Mouse (Mus musculus): Measurements from ENCODE around the gene 7530416G11Rik. TPM values are rescaled to one million over a fixed set of nuclear protein-coding genes. Genes with fewer than 3 reads are reported as not detected.

7530416G11Rik gene
- polyA plus RNA-seq, 1 experiment from 2014 or later, result not detected

DNA sequence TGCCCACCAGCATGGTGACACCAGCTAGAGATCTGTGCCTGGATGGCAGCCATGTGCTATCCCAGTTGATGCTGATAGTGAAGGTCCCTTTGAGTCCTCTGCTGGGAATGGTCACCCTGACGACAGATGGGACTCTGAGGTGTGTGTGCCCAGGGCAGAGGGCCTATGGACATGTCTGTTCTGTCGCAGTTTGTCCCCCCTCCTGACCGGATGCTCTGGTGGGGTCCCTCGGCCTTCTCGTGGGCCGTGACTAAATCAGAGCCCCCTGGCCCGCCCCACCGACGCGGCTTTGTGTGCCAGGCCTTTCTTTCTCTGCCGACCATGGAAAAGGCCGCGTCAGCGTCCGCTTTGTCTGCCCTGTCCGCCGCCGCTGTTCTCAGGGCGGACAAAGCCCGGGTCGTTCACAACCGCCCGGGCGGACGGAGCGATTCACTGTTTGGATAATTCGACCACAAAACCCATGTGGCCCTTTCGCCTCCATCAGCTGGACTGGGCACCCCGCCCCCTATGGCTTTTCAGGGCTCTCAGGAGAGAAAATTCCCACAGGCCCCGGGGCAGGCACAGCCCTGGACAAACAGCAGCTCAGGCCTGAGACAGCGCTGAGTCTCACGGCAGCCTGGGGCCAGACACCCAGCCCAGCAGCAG is 4.5 kb upstream of the 7530416G11Rik start:
- Histone ChIP-seq H3K27ac (no peak overlapping the region), H3K9me3 (no peaks in the 10 kb centered on the region), H3K9ac (no peak overlapping the region), H3K4me1 (peaks cover 6% of the 10 kb centered on the region; the same call in 1 of the 2 replicates), H3K27me3 (no peaks in the 10 kb centered on the region), H3K4me3 (no peak overlapping the region), H3K36me3 (no peaks in the 10 kb centered on the region), H3K4me2 (replicated peaks) (no peak overlapping the region)
- ATAC-seq (ENCODE audit: low FRiP score, low read depth), result no peak
- WGBS, result 80% methylated on average over 32 of the region's 32 CpGs

GRCm38 (mm10) chr15:85506680-85507079 is 3.7 kb upstream of the 7530416G11Rik start:
- Histone ChIP-seq H3K4me3 (no peak overlapping the region), H3K9ac (no peak overlapping the region), H3K4me1 (peaks cover 6% of the 10 kb centered on the region; the same call in 1 of the 2 replicates), H3K9me3 (no peaks in the 10 kb centered on the region), H3K27me3 (no peaks in the 10 kb centered on the region), H3K4me2 (replicated peaks) (no peak overlapping the region), H3K27ac (no peak overlapping the region), H3K36me3 (no peaks in the 10 kb centered on the region)
- 50% methylated on average over 1 of the region's 1 CpGs for WGBS
- ATAC-seq (ENCODE audit: low FRiP score, low read depth), result no peak

DNA sequence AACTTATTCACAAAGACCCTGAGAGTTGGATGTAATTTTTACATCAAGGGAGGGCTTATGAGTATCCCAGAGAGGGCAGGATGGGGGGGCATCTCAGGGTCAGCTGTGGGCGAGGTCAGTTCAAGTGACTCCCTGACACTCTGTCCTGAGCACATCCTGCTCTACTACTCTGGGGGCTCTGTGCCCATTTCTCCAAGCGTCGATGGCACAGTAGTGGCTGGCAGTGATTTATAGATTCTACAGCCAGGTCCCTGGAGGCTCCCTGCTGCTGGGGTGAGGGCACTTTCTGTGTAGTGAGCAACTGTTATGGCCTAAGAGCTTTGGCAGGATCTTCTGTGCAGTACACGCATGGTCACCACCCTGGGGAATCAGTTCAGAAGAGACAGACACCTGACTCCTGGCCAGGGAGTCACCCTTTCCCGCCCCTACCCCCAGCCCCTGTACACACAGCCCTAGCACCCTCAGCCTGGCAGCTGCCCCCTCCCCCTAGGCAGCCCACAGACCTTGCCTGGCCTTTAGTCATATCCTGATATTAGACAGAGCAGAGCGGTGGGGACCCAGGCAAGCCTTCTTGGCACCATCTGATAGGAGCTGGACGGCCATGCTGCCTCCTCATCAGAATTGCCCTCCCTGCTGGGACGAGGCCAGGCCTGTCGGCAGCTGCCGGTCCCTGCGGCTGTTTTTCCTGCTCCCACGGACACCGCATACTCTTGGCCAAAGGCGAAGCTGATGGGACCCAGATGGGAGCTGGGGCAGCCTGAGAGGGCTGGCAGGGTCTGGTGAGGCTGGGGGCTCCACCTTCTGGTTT is 2.3 kb upstream of the 7530416G11Rik start:
- ATAC-seq (ENCODE audit: low FRiP score, low read depth), result no peak
- H3K4me2 ChIP-seq (replicated peaks), result no peak overlapping the region
- peak overlapping the region; percentile 2; the same call in 1 of the 2 replicates for H3K9ac ChIP-seq
- H3K27me3 ChIP-seq, result no peaks in the 10 kb centered on the region
- no peaks in the 10 kb centered on the region for H3K9me3 ChIP-seq
- 42% methylated on average over 14 of the region's 14 CpGs for WGBS
- H3K36me3 ChIP-seq, result no peaks in the 10 kb centered on the region
- H3K4me1 ChIP-seq, result peaks cover 6% of the 10 kb centered on the region; the same call in 1 of the 2 replicates
- no peak overlapping the region; the same call in 1 of the 2 replicates for H3K27ac ChIP-seq
- H3K4me3 ChIP-seq, result no peak overlapping the region

DNA sequence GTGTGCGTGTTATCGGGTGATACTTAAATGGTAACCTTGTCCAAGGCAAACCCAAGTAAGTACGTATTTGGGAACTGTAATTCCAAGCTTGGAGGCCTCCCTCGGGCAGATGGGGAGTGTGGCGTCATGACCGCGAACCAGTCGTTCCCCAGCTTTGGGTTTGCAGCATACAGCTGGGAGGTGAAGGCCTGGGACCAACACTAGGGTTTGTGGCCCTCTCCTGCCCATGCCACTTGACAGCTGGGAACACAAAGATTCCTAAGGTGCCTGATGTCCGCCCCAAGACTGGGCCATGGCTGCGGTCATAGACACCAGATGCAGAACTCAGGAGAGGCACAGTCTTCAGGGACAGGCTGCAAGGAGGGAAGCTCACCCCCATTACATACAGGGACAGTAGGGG is 2.8 kb downstream of the 7530416G11Rik start:
- no peaks in the 10 kb centered on the region for H3K36me3 ChIP-seq
- no peak overlapping the region for H3K27ac ChIP-seq
- peaks cover under 1% of the 10 kb centered on the region; the same call in 1 of the 2 replicates for H3K4me1 ChIP-seq
- no peak overlapping the region for H3K4me2 ChIP-seq (replicated peaks)
- 80% methylated on average over 10 of the region's 10 CpGs for WGBS
- H3K9ac ChIP-seq, result no peak overlapping the region
- no peaks in the 10 kb centered on the region for H3K9me3 ChIP-seq
- H3K4me3 ChIP-seq, result no peak overlapping the region
- no peak for ATAC-seq (ENCODE audit: low FRiP score, low read depth)
- H3K27me3 ChIP-seq, result peaks cover 24% of the 10 kb centered on the region

DNA sequence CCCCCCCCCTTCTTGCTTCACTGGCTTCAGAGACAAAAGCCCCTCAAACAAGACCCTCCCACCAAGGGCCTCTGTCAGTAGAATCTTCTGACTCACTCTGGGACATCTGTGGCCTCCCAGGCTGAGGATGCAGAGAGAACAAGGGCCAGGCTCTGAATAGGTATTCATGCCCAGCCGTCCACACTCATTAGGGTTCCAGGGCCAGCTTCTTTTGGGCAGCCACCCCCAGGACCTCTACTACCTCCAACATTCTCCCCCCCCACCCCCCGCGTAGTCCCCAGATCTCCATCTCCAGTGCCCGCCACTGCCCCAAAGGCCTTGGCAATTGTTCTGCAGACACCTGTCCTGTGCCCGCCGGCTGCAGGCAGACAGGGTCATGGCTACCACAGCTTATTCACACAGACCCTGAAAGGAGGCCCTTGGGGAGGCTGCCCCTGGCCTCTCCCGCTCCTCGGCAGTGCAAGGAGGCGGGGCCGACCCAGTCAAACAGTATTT is 5.0 kb downstream of the 7530416G11Rik start:
- no peak for ATAC-seq (ENCODE audit: low FRiP score, low read depth)
- H3K4me1 ChIP-seq, result no peaks in the 10 kb centered on the region; the same call in 1 of the 2 replicates
- no peaks in the 10 kb centered on the region for H3K9me3 ChIP-seq
- H3K36me3 ChIP-seq, result no peaks in the 10 kb centered on the region
- H3K4me3 ChIP-seq, result no peak overlapping the region
- no peak overlapping the region for H3K4me2 ChIP-seq (replicated peaks)
- H3K9ac ChIP-seq, result no peak overlapping the region
- H3K27me3 ChIP-seq, result peaks cover 46% of the 10 kb centered on the region
- H3K27ac ChIP-seq, result no peak overlapping the region
- WGBS, result 65% methylated on average over 10 of the region's 10 CpGs

- Histone ChIP-seq H3K4me1 (no peaks in the 10 kb centered on the region; the same call in 1 of the 2 replicates), H3K27ac (no peak overlapping the region), H3K4me2 (replicated peaks) (no peak overlapping the region), H3K9me3 (no peaks in the 10 kb centered on the region), H3K36me3 (no peaks in the 10 kb centered on the region), H3K4me3 (no peak overlapping the region), H3K27me3 (peaks cover 48% of the 10 kb centered on the region), H3K9ac (no peak overlapping the region)
- 82% methylated on average over 4 of the region's 4 CpGs for WGBS
- no peak for ATAC-seq (ENCODE audit: low FRiP score, low read depth)
These were observed 5.5 kb downstream of the 7530416G11Rik start for GRCm38 (mm10) chr15:85497548-85497947.

DNA sequence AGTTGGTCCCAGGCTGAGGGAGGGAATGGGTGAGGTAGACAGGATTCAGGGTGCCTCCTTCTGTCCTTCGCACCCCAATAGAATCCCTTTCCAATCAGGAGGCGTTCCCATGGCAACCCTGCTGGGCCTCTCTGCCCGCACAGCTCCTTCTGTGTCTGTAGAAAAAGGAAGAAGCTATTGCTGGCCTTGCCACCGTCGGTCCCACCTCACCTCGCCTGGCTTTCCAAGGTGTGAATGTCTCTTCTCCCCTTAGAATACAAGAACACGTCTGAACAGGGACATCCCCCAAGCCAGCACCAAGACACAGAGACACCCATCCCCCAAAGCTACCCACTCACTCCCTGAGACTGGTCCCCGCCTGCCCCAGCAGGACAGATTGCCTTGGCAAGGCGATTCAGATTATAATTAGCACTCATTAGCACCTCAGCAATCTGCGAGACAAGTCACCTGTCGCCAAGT is 8.8 kb downstream of the 7530416G11Rik start:
- no peak overlapping the region for H3K27ac ChIP-seq
- WGBS, result 4% methylated on average over 11 of the region's 11 CpGs
- no peak overlapping the region for H3K4me2 ChIP-seq (replicated peaks)
- no peak for ATAC-seq (ENCODE audit: low FRiP score, low read depth)
- H3K9me3 ChIP-seq, result no peaks in the 10 kb centered on the region
- no peaks in the 10 kb centered on the region; the same call in 1 of the 2 replicates for H3K4me1 ChIP-seq
- no peaks in the 10 kb centered on the region for H3K36me3 ChIP-seq
- no peak overlapping the region for H3K4me3 ChIP-seq
- H3K27me3 ChIP-seq, result peaks cover 62% of the 10 kb centered on the region
- H3K9ac ChIP-seq, result no peak overlapping the region

GRCm38 (mm10) chr15:85489751-85490150 is 13.3 kb downstream of the 7530416G11Rik start:
- H3K27me3 ChIP-seq, result peaks cover 35% of the 10 kb centered on the region
- no peak overlapping the region for H3K4me3 ChIP-seq
- ATAC-seq (ENCODE audit: low FRiP score, low read depth), result no peak
- no peaks in the 10 kb centered on the region for H3K9me3 ChIP-seq
- no peaks in the 10 kb centered on the region for H3K36me3 ChIP-seq
- no peaks in the 10 kb centered on the region; the same call in 1 of the 2 replicates for H3K4me1 ChIP-seq
- no peak overlapping the region for H3K27ac ChIP-seq
- H3K9ac ChIP-seq, result no peak overlapping the region
- H3K4me2 ChIP-seq (replicated peaks), result no peak overlapping the region
- 87% methylated on average over 7 of the region's 7 CpGs for WGBS

- Histone ChIP-seq H3K4me2 (replicated peaks) (no peak overlapping the region), H3K27ac (no peak overlapping the region), H3K4me1 (no peaks in the 10 kb centered on the region), H3K9me3 (no peaks in the 10 kb centered on the region), H3K36me3 (no peaks in the 10 kb centered on the region), H3K27me3 (peaks cover 27% of the 10 kb centered on the region), H3K9ac (no peak overlapping the region), H3K4me3 (no peak overlapping the region)
- ATAC-seq (ENCODE audit: low FRiP score, low read depth), result no peak
- WGBS, result 76% methylated on average over 10 of the region's 10 CpGs
These were observed 14.1 kb downstream of the 7530416G11Rik start for GRCm38 (mm10) chr15:85488900-85489299.

DNA sequence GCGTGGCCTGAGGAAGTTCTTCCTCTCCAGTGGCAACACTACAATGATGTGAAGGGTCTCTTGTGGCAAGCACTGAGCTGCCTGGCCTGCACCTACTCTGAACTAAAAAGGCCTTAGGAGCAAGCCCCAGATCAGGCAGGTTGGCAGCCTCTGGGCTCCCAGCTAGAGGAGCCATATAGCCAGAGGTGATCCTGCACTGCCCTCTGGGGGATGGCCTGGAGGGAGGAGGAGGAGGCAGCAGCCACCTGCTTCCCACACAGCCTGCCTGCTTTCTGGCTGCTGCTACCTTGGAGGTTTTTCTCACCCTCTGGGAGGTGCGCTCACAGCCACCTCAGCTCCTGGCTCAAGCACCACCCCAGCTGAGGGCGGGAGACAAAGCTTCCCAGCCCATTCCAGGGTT is 22.4 kb downstream of the 7530416G11Rik start:
- Histone ChIP-seq H3K27ac (no peak overlapping the region), H3K36me3 (0 out of 2 replicates have a peak, but pooled peaks cover 1% of the 10 kb centered on the region), H3K27me3 (peaks cover 17% of the 10 kb centered on the region; the same call in 1 of the 2 replicates), H3K9ac (no peak overlapping the region), H3K4me2 (replicated peaks) (no peak overlapping the region), H3K9me3 (no peaks in the 10 kb centered on the region), H3K4me3 (no peak overlapping the region), H3K4me1 (0 out of 2 replicates have a peak, but pooled peaks cover 3% of the 10 kb centered on the region)
- 33% methylated on average over 3 of the region's 3 CpGs for WGBS
- no peak for ATAC-seq (ENCODE audit: low FRiP score, low read depth)

DNA sequence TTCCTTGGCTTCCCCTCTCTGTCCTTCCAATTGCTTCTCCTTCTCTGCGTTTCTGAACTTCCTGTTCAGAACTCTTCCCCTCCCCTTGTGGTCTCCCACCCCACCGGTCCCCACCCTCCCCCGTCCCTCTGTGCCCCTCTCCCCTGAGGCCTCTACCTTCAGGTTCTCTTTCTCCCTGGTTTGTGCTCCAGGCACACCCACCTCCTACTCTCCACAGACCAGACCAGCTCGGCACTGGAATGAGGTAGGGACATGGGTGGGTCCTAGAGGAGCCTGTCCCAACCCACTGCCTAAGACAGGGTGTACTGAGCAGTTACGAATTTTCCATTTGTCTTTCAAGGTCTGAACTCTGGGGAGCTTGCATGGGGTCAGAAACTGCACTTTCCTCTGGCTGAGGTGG is 23.1 kb downstream of the 7530416G11Rik start:
- Histone ChIP-seq H3K27me3 (peaks cover 17% of the 10 kb centered on the region; the same call in 1 of the 2 replicates), H3K9ac (no peak overlapping the region), H3K9me3 (no peaks in the 10 kb centered on the region), H3K4me2 (replicated peaks) (no peak overlapping the region), H3K4me3 (no peak overlapping the region), H3K27ac (no peak overlapping the region), H3K4me1 (0 out of 2 replicates have a peak, but pooled peaks cover 3% of the 10 kb centered on the region), H3K36me3 (0 out of 2 replicates have a peak, but pooled peaks cover 3% of the 10 kb centered on the region)
- WGBS, result 55% methylated on average over 5 of the region's 5 CpGs
- no peak for ATAC-seq (ENCODE audit: low FRiP score, low read depth)

DNA sequence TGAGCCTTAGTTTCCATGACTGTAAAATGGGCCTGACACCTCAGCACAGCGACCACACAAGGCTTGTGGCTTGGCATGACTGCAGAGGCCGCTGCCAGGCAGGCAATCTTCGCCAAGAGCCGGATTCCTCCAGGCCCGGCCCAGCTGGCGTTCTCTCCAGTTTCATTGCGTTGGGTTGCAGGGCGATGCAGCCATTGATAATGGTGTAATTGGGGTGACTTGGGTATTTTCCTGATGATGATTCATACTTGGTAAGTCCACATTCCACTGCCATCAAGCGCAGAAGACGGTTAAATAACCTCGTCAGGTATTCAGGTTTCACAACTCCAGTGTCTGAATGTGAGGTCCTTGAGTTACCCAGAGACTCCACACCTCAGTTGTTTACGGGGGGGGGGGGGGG is 23.7 kb downstream of the 7530416G11Rik start:
- H3K27ac ChIP-seq, result no peak overlapping the region
- 0 out of 2 replicates have a peak, but pooled peaks cover 3% of the 10 kb centered on the region for H3K4me1 ChIP-seq
- no peak overlapping the region for H3K4me3 ChIP-seq
- no peak overlapping the region for H3K9ac ChIP-seq
- H3K27me3 ChIP-seq, result peaks cover 17% of the 10 kb centered on the region; the same call in 1 of the 2 replicates
- no peak for ATAC-seq (ENCODE audit: low FRiP score, low read depth)
- WGBS, result 79% methylated on average over 12 of the region's 12 CpGs
- no peaks in the 10 kb centered on the region for H3K9me3 ChIP-seq
- H3K4me2 ChIP-seq (replicated peaks), result no peak overlapping the region
- 0 out of 2 replicates have a peak, but pooled peaks cover 3% of the 10 kb centered on the region for H3K36me3 ChIP-seq
